In the genomic region with DNA sequence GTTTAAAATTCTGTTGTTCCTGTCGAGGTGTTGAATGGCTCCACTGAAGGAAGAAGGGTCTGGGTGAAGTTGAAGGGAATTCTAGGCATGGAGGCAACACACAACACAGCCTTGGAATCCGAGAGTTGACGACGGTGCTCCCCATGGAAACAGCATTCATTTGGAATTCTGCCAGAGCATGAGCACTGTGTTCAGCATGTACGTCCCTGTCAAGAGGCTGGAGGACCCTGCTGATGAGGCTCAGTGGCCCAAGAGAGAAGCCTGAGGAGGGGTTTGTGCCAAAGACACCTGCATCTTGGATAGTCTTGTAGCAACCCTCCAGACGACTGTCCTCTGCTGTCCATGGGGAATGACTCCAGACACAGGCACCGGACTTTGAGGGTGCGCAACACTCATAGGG, we compare ENCODE assay signal across 12 mouse cellular contexts. TPM values are rescaled to one million over a fixed set of nuclear protein-coding genes. Genes with fewer than 3 reads are reported as not detected.
DNase-seq lines count a peak whose midpoint lies in the region; ATAC-seq and TF ChIP-seq lines count a peak whose summit lies in the region.
"Had no signal": no experiment of that assay in that cellular context is flagged by ENCODE, and none has a peak within 500 bp of the region (broad histone marks: within the 10 kb centered on the region; RNA-seq: fewer than 3 reads in every experiment).

No protein-coding gene starts in this region.

- ATAC-seq in stomach, embryonic 16.5 days (ENCODE audit: insufficient read depth, low FRiP score): no peak
- ATAC-seq: activated CD4-positive, CD25-positive, alpha-beta regulatory T cell, adult 4 months had no signal

- H3K27me3 ChIP-seq in stomach, embryonic 16.5 days (ENCODE audit: control insufficient read depth, insufficient read depth, low read length): no peaks in the 10 kb centered on the region
- H3K27me3 ChIP-seq: heart, embryonic 13.5 days; neural tube, embryonic 13.5 days had no signal

- H3K4me2 ChIP-seq in stomach, embryonic 16.5 days (ENCODE audit: low read depth, low read length): peak overlapping the region; percentile 61
- H3K4me2 ChIP-seq: heart, embryonic 13.5 days; neural tube, embryonic 13.5 days had no signal

- WGBS in stomach, embryonic 16.5 days: 43% methylated on average over 8 of the region's 8 CpGs

- TF ChIP-seq CTCF in layer of hippocampus, adult 2 months (conservative IDR thresholded peaks at IDR 0.05): no peak

- H3K9me3 ChIP-seq in stomach, embryonic 16.5 days (replicated peaks; ENCODE audit: control insufficient read depth, low read length): no peaks in the 10 kb centered on the region
- H3K9me3 ChIP-seq: heart, embryonic 13.5 days; neural tube, embryonic 13.5 days had no signal

- H3K4me3 ChIP-seq in layer of hippocampus, adult 2 months: no peak overlapping the region
- no peak overlapping the region for H3K4me3 ChIP-seq in stomach, embryonic 16.5 days (replicated peaks; ENCODE audit: low read length)
- H3K4me3 ChIP-seq: heart, embryonic 13.5 days; neural tube, embryonic 13.5 days had no signal

- H3K4me1 ChIP-seq in stomach, embryonic 16.5 days (ENCODE audit: control insufficient read depth, insufficient read depth, low read length): no peaks in the 10 kb centered on the region

- peak; percentile 12 to 17 for DNase-seq in cerebellum, postnatal 14 days
- no peak for DNase-seq in cerebellum, adult 11-12 months
- DNase-seq in layer of hippocampus, adult 2 months (ENCODE audit: low spot score in 2 of 2): peak; percentile 10 to 32
- DNase-seq in layer of hippocampus, adult 8-10 months (ENCODE audit: low spot score in 2 of 2): no peak
- peak; percentile 37 to 55 for DNase-seq in right cerebral cortex, postnatal 10 days (ENCODE audit: low spot score in 2 of 2)
- DNase-seq in right cerebral cortex, postnatal 36 days (ENCODE audit: low spot score in 2 of 2): no peak
- DNase-seq in spleen, postnatal 4 days (ENCODE audit: low spot score in 2 of 2): no peak
- DNase-seq: kidney, adult 2 months had no signal

- H3K36me3 ChIP-seq in stomach, embryonic 16.5 days (ENCODE audit: control insufficient read depth, insufficient read depth, low read length): no peaks in the 10 kb centered on the region
- H3K36me3 ChIP-seq: heart, embryonic 13.5 days; neural tube, embryonic 13.5 days had no signal

- no peak overlapping the region for H3K27ac ChIP-seq in layer of hippocampus, adult 2 months
- no peak overlapping the region for H3K27ac ChIP-seq in stomach, embryonic 16.5 days (ENCODE audit: low read length)
- H3K27ac ChIP-seq: heart, embryonic 13.5 days; neural tube, embryonic 13.5 days had no signal

- no peak overlapping the region for H3K9ac ChIP-seq in stomach, embryonic 16.5 days (ENCODE audit: low read length)
- H3K9ac ChIP-seq: heart, embryonic 13.5 days; neural tube, embryonic 13.5 days had no signal

RNA-seq across cellular contexts. Expression of gene Atp5j, which starts 40.7 kb away (rescaled TPM):
- 100 to 1,000 TPM; 360 to 363 TPM for total RNA-seq in layer of hippocampus, adult 2 months (2021)
- 100 to 1,000 TPM; 307 to 388 (median 342) TPM for total RNA-seq in layer of hippocampus, adult 8-10 months (2022)
- 846 and 927 TPM in 2 replicates for polyA plus RNA-seq in stomach, embryonic 16.5 days (2015; fragmentation: Nextera tagmentation; extraction: Ambion mirVana)

RNA-seq across cellular contexts. Expression of gene Gabpa, which starts 41.4 kb away (rescaled TPM):
- total RNA-seq in layer of hippocampus, adult 2 months (2021): 10 to 100 TPM; 26.1 to 33.3 TPM
- 10 to 100 TPM; 23.3 to 30.2 (median 29.0) TPM for total RNA-seq in layer of hippocampus, adult 8-10 months (2022)
- polyA plus RNA-seq in stomach, embryonic 16.5 days (2015; fragmentation: Nextera tagmentation; extraction: Ambion mirVana): 31.3 and 32.0 TPM in 2 replicates

Comparison
In these comparisons a context has a peak if more than half of its experiments do, and no peak if none do; other contexts are left out.
1. DNase-seq: peak in cerebellum, postnatal 14 days (2 of 2), layer of hippocampus, adult 2 months (2 of 2) and right cerebral cortex, postnatal 10 days (2 of 2); none in cerebellum, adult 11-12 months (single experiment), layer of hippocampus, adult 8-10 months (0 of 2), right cerebral cortex, postnatal 36 days (0 of 2) and spleen, postnatal 4 days (0 of 2).